Mouse (Mus musculus) olfactory bulb, adult 2 months (tissue): ENCODE measurements around the gene Plxnb2.

Source experiments
- CTCF ChIP-seq: fragments of 200-500 bp; IDR thresholded peaks from 2 replicates; pipeline ENCODE4 v1.5.1; 2012; ENCODE audit warnings: low read depth, mild to moderate bottlenecking, low read length, moderate library complexity; ENCODE audit not compliant: insufficient read depth
- POLR2A ChIP-seq: fragments of 200-500 bp; IDR thresholded peaks from 2 replicates; pipeline ENCODE4 v1.6.1; 2012; ENCODE audit warnings: mild to moderate bottlenecking, low read depth, low read length, moderate library complexity; ENCODE audit not compliant: insufficient read depth

GRCm38 (mm10) chr15:89180081-89180541, 477 bp downstream of the Plxnb2 start:
- TF ChIP-seq POLR2A (no peak), CTCF (no peak)
